15 mouse cellular contexts compared by ENCODE assay signal in genomic region chr5:9638612-9639011, GRCm38 (mm10).
"Had no signal": no experiment of that assay in that cellular context is flagged by ENCODE, and none has a peak within 500 bp of the region (broad histone marks: within the 10 kb centered on the region; RNA-seq: fewer than 3 reads in every experiment).

No protein-coding gene starts in this region.

- H3K4me1 ChIP-seq: neural tube, embryonic 15.5 days; stomach, embryonic 15.5 days had no signal

- H3K9ac ChIP-seq: neural tube, embryonic 15.5 days; stomach, embryonic 15.5 days had no signal

- H3K27me3 ChIP-seq: neural tube, embryonic 15.5 days; stomach, embryonic 15.5 days had no signal

- DNase-seq: retina, postnatal 1 day; right cerebral cortex, adult 18-20 months; right cerebral cortex, postnatal 14 days; right cerebral cortex, postnatal 25 days; right cerebral cortex, postnatal 4 days; spleen, adult 18-20 months; thymus, adult 18-20 months; thymus, adult 2 months; thymus, postnatal 14 days; thymus, postnatal 25 days; thymus, postnatal 36 days; thymus, postnatal 4 days had no signal

- H3K4me2 ChIP-seq: neural tube, embryonic 15.5 days; stomach, embryonic 15.5 days had no signal

- H3K36me3 ChIP-seq: neural tube, embryonic 15.5 days; stomach, embryonic 15.5 days had no signal

- H3K4me3 ChIP-seq: neural tube, embryonic 15.5 days; stomach, embryonic 15.5 days had no signal

- H3K9me3 ChIP-seq: neural tube, embryonic 15.5 days; stomach, embryonic 15.5 days had no signal

- H3K27ac ChIP-seq: neural tube, embryonic 15.5 days; stomach, embryonic 15.5 days; stomach, postnatal 0 days had no signal
